Mouse (Mus musculus) midbrain, embryonic 11.5 days (tissue): Measurements from ENCODE around the gene Lyzl4. TPM values are rescaled to one million over a fixed set of nuclear protein-coding genes. Genes with fewer than 3 reads are reported as not detected.

ENCODE experiments used
- ATAC-seq: fragments of 200-750 bp; cut with Nextera tagmentation; 2 replicates; pipeline ENCODE4 v1.8.0; 2017; ENCODE audit warnings: moderate TSS enrichment, moderate library complexity; ENCODE audit not compliant: low FRiP score
- DNase-seq: peaks from one replicate; pipeline ENCODE4 v3.0.0; 2015; ENCODE audit warnings: low spot score; ENCODE audit errors: missing footprints
- H3K27ac ChIP-seq: fragments of 300-500 bp; sonication (generic); 2 replicates; pipeline ENCODE4 v1.5.1; 2014; ENCODE audit warnings: low read depth, low read length
- H3K27me3 ChIP-seq: fragments of 300-500 bp; sonication (generic); 2 replicates; pipeline ENCODE4 v1.6.1; 2014; ENCODE audit warnings: mild to moderate bottlenecking, low read length, moderate library complexity, mixed read lengths; ENCODE audit not compliant: control insufficient read depth, insufficient read depth
- H3K36me3 ChIP-seq: fragments of 300-500 bp; sonication (generic); 2 replicates; pipeline ENCODE4 v1.6.1; 2014; ENCODE audit warnings: mild to moderate bottlenecking, low read length, moderate library complexity, mixed read lengths; ENCODE audit not compliant: control insufficient read depth, insufficient read depth
- H3K4me1 ChIP-seq: fragments of 300-500 bp; sonication (generic); 2 replicates; pipeline ENCODE4 v1.6.1; 2014; ENCODE audit warnings: low read length; ENCODE audit not compliant: control insufficient read depth, insufficient read depth
- H3K4me2 ChIP-seq: fragments of 300-500 bp; sonication (generic); 2 replicates; pipeline ENCODE4 v1.6.1; 2014; ENCODE audit warnings: mild to moderate bottlenecking, moderate library complexity
- H3K4me3 ChIP-seq: fragments of 300-500 bp; sonication (generic); 2 replicates; pipeline ENCODE4 v1.5.1; 2014; ENCODE audit warnings: low read depth, low read length
- H3K9ac ChIP-seq: fragments of 300-500 bp; sonication (generic); 2 replicates; pipeline ENCODE4 v1.6.1; 2014; ENCODE audit warnings: low read length
- H3K9me3 ChIP-seq: fragments of 300-500 bp; sonication (generic); 2 replicates; pipeline ENCODE4 v1.6.1; 2016; ENCODE audit warnings: low read length; ENCODE audit not compliant: control insufficient read depth
- WGBS: fragments of 180-500 bp; shearing (Covaris S2); extraction: QIAGEN DNeasy Blood & Tissue Kit; methylation state at CpG from one replicate; pipeline ENCODE4 v1.1.7; 2014; 5-methylcytosine and 5-hydroxymethylcytosine counted together
- polyA plus RNA-seq: library from polyadenylated mRNA; unstranded; fragments of >200 nt; fragmentation: Nextera tagmentation; extraction: Ambion mirVana; gene quantifications from 2 replicates; pipeline ENCODE4 v1.2.1, GENCODE M21; 2014

Gene Lyzl4
- polyA plus RNA-seq, 1 experiment from 2014 or later: 0.22 TPM

GRCm38 (mm10) chr9:121566387-121566786, 75.5 kb downstream of the Lyzl4 start:
- 85% methylated on average over 7 of the region's 7 CpGs for WGBS
- no peaks in the 10 kb centered on the region for H3K9me3 ChIP-seq
- ATAC-seq: no peak

GRCm38 (mm10) chr9:121563276-121563675, 78.6 kb downstream of the Lyzl4 start:
- ATAC-seq (no peak), DNase-seq (no peak)
- WGBS: 85% methylated on average over 7 of the region's 7 CpGs
- H3K9ac ChIP-seq: no peak overlapping the region
- no peak overlapping the region for H3K4me2 ChIP-seq
- H3K4me3 ChIP-seq: no peak overlapping the region
- H3K9me3 ChIP-seq: no peaks in the 10 kb centered on the region
- no peaks in the 10 kb centered on the region for H3K36me3 ChIP-seq
- H3K27me3 ChIP-seq: no peaks in the 10 kb centered on the region
- H3K4me1 ChIP-seq: no peaks in the 10 kb centered on the region
- no peak overlapping the region for H3K27ac ChIP-seq

More at GRCm38 (mm10) chr9:121566387-121566786, 75.5 kb downstream of the Lyzl4 start:
- H3K4me1 ChIP-seq: no peaks in the 10 kb centered on the region; the same call in 1 of the 2 replicates
- no peak overlapping the region for H3K9ac ChIP-seq
- no peak overlapping the region for H3K4me3 ChIP-seq
- H3K27me3 ChIP-seq: no peaks in the 10 kb centered on the region
- no peak for DNase-seq
- no peak overlapping the region for H3K27ac ChIP-seq
- H3K4me2 ChIP-seq: no peak overlapping the region
- H3K36me3 ChIP-seq: no peaks in the 10 kb centered on the region

GRCm38 (mm10) chr9:121560515-121560914, 81.4 kb downstream of the Lyzl4 start:
- Histone ChIP-seq H3K4me1 (peaks cover 3% of the 10 kb centered on the region; the same call in 1 of the 2 replicates), H3K4me3 (no peak overlapping the region), H3K27ac (no peak overlapping the region), H3K27me3 (no peaks in the 10 kb centered on the region), H3K9me3 (no peaks in the 10 kb centered on the region), H3K36me3 (no peaks in the 10 kb centered on the region), H3K4me2 (no peak overlapping the region), H3K9ac (no peak overlapping the region)
- no peak for DNase-seq
- ATAC-seq: no peak
- 81% methylated on average over 7 of the region's 7 CpGs for WGBS

- 88% methylated on average over 6 of the region's 6 CpGs for WGBS
- no peaks in the 10 kb centered on the region for H3K36me3 ChIP-seq
- no peak overlapping the region for H3K4me3 ChIP-seq
- H3K4me1 ChIP-seq: peaks cover 3% of the 10 kb centered on the region; the same call in 1 of the 2 replicates
- ATAC-seq (no peak), DNase-seq (no peak)
- no peaks in the 10 kb centered on the region for H3K9me3 ChIP-seq
- H3K9ac ChIP-seq: no peak overlapping the region
- H3K4me2 ChIP-seq: no peak overlapping the region
- no peak overlapping the region for H3K27ac ChIP-seq
- no peaks in the 10 kb centered on the region for H3K27me3 ChIP-seq
Observed at GRCm38 (mm10) chr9:121558167-121558566, 83.7 kb downstream of the Lyzl4 start.

- ATAC-seq (no peak), DNase-seq (no peak)
- Histone ChIP-seq H3K27me3 (no peaks in the 10 kb centered on the region), H3K9ac (no peak overlapping the region), H3K4me2 (no peak overlapping the region), H3K9me3 (no peaks in the 10 kb centered on the region), H3K36me3 (no peaks in the 10 kb centered on the region), H3K4me1 (peaks cover 3% of the 10 kb centered on the region; the same call in 1 of the 2 replicates), H3K27ac (no peak overlapping the region), H3K4me3 (no peak overlapping the region)
- WGBS: 70% methylated on average over 5 of the region's 5 CpGs
Observed at GRCm38 (mm10) chr9:121556913-121557312, 85.0 kb downstream of the Lyzl4 start.

- Histone ChIP-seq H3K27me3 (no peaks in the 10 kb centered on the region), H3K36me3 (no peaks in the 10 kb centered on the region), H3K9me3 (no peaks in the 10 kb centered on the region), H3K4me3 (no peak overlapping the region), H3K4me1 (peaks cover 3% of the 10 kb centered on the region; the same call in 1 of the 2 replicates), H3K4me2 (no peak overlapping the region), H3K27ac (no peak overlapping the region), H3K9ac (no peak overlapping the region)
- no peak for ATAC-seq
- DNase-seq: peak; percentile 81
- WGBS: 63% methylated on average over 9 of the region's 9 CpGs
Observed at GRCm38 (mm10) chr9:121555395-121556000, 86.4 kb downstream of the Lyzl4 start.

- 83% methylated on average over 4 of the region's 4 CpGs for WGBS
- H3K4me3 ChIP-seq: no peak overlapping the region
- no peak for ATAC-seq
Observed at GRCm38 (mm10) chr9:121553643-121554042, 88.3 kb downstream of the Lyzl4 start.

GRCm38 (mm10) chr9:121550327-121550771, 91.5 kb downstream of the Lyzl4 start:
- Histone ChIP-seq H3K4me2 (no peak overlapping the region), H3K9ac (no peak overlapping the region), H3K9me3 (no peaks in the 10 kb centered on the region), H3K36me3 (no peaks in the 10 kb centered on the region), H3K27ac (no peak overlapping the region), H3K4me3 (no peak overlapping the region), H3K27me3 (no peaks in the 10 kb centered on the region), H3K4me1 (no peaks in the 10 kb centered on the region)
- WGBS: 74% methylated on average over 5 of the region's 5 CpGs
- no peak for ATAC-seq
- no peak for DNase-seq

More at GRCm38 (mm10) chr9:121553643-121554042, 88.3 kb downstream of the Lyzl4 start:
- no peaks in the 10 kb centered on the region for H3K9me3 ChIP-seq
- H3K9ac ChIP-seq: no peak overlapping the region
- H3K4me1 ChIP-seq: peaks cover 3% of the 10 kb centered on the region; the same call in 1 of the 2 replicates
- H3K27me3 ChIP-seq: no peaks in the 10 kb centered on the region
- no peaks in the 10 kb centered on the region for H3K36me3 ChIP-seq
- H3K27ac ChIP-seq: no peak overlapping the region
- DNase-seq: no peak
- no peak overlapping the region for H3K4me2 ChIP-seq

- no peak overlapping the region for H3K4me2 ChIP-seq
- no peak overlapping the region for H3K9ac ChIP-seq
- H3K9me3 ChIP-seq: no peaks in the 10 kb centered on the region
- no peaks in the 10 kb centered on the region for H3K36me3 ChIP-seq
- H3K4me3 ChIP-seq: no peak overlapping the region
- DNase-seq (no peak), ATAC-seq (no peak)
- no peaks in the 10 kb centered on the region for H3K27me3 ChIP-seq
- H3K4me1 ChIP-seq: no peaks in the 10 kb centered on the region
- no peak overlapping the region for H3K27ac ChIP-seq
Observed at GRCm38 (mm10) chr9:121549444-121549843, 92.5 kb downstream of the Lyzl4 start.
